Mouse (Mus musculus) ES-Bruce4 (cell line): Measurements from ENCODE around the gene Pla2g10. TPM values are rescaled to one million over a fixed set of nuclear protein-coding genes. Genes with fewer than 3 reads are reported as not detected.

Source experiments
- H3K27ac ChIP-seq: 2 replicates; pipeline ENCODE4 v1.5.1; 2012; ENCODE audit warnings: low read length, inconsistent platforms; ENCODE audit not compliant: insufficient read depth
- H3K27me3 ChIP-seq: 2 replicates; pipeline ENCODE4 v1.6.1; 2012; ENCODE audit warnings: mild to moderate bottlenecking, low read length, inconsistent platforms; ENCODE audit not compliant: control insufficient read depth, poor library complexity, insufficient read depth, severe bottlenecking
- H3K36me3 ChIP-seq: 2 replicates; pipeline ENCODE4 v1.6.1; 2012; ENCODE audit warnings: inconsistent platforms, mild to moderate bottlenecking, low read length, moderate library complexity; ENCODE audit not compliant: control insufficient read depth, poor library complexity, insufficient read depth, severe bottlenecking
- H3K4me1 ChIP-seq: one replicate; pipeline ENCODE4 v1.8.1; 2011; ENCODE audit warnings: low read length; ENCODE audit not compliant: control insufficient read depth, insufficient read depth
- H3K4me3 ChIP-seq: 2 replicates; pipeline ENCODE4 v1.5.1; 2011; ENCODE audit warnings: low read depth, mild to moderate bottlenecking, low read length
- H3K9ac ChIP-seq: 2 replicates; pipeline ENCODE4 v1.6.1; 2012; ENCODE audit warnings: low read depth, mild to moderate bottlenecking, inconsistent platforms; ENCODE audit not compliant: poor library complexity, severe bottlenecking
- H3K9me3 ChIP-seq: replicated peaks from 2 replicates; pipeline ENCODE4 v1.6.1; 2012; ENCODE audit warnings: mild to moderate bottlenecking, low read length, inconsistent platforms; ENCODE audit not compliant: control insufficient read depth, poor library complexity, insufficient read depth, severe bottlenecking
- CTCF ChIP-seq: IDR thresholded peaks from one replicate; pipeline ENCODE4 v1.8.1; 2011; ENCODE audit warnings: low read depth, low read length
- EP300 ChIP-seq: IDR thresholded peaks from 2 replicates; pipeline ENCODE4 v1.6.1; 2011; ENCODE audit warnings: low read depth, low read length; ENCODE audit not compliant: insufficient read depth
- POLR2A ChIP-seq: IDR thresholded peaks from one replicate; pipeline ENCODE4 v1.8.1; 2011; ENCODE audit warnings: low read length; ENCODE audit not compliant: insufficient read depth
- polyA plus RNA-seq: library from polyadenylated mRNA; stranded (reverse); fragments of >200 nt; gene quantifications from 2 replicates; pipeline ENCODE4 v1.2.4, GENCODE M21; 2011; ENCODE audit warnings: low read depth; ENCODE audit not compliant: missing spikeins, insufficient read depth, insufficient read length

Pla2g10 gene
- polyA plus RNA-seq, 1 experiment: 7.8 TPM

GRCm38 (mm10) chr16:13735977-13736376 lies 5.2 kb upstream of the Pla2g10 start:
- Histone ChIP-seq H3K4me1 (peaks cover 7% of the 10 kb centered on the region), H3K4me3 (no peak overlapping the region), H3K36me3 (no peaks in the 10 kb centered on the region; the same call in 1 of the 2 replicates), H3K9ac (no peak overlapping the region), H3K27me3 (no peaks in the 10 kb centered on the region), H3K9me3 (no peaks in the 10 kb centered on the region), H3K27ac (no peak overlapping the region)
- TF ChIP-seq CTCF (no peak), POLR2A (no peak), EP300 (no peak)

- Histone ChIP-seq H3K27me3 (no peaks in the 10 kb centered on the region), H3K27ac (no peak overlapping the region), H3K4me1 (peaks cover 2% of the 10 kb centered on the region), H3K9me3 (no peaks in the 10 kb centered on the region), H3K4me3 (no peak overlapping the region), H3K36me3 (no peaks in the 10 kb centered on the region; the same call in 1 of the 2 replicates), H3K9ac (no peak overlapping the region)
- TF ChIP-seq CTCF (peak; percentile 87), POLR2A (no peak), EP300 (0 out of 2 replicates have a peak, but pooled peaks have one; percentile 3)
Observed at GRCm38 (mm10) chr16:13733518-13734137, 2.8 kb upstream of the Pla2g10 start.

- no peaks in the 10 kb centered on the region for H3K27me3 ChIP-seq
- no peak overlapping the region for H3K4me3 ChIP-seq
- no peak overlapping the region for H3K9ac ChIP-seq
- no peaks in the 10 kb centered on the region for H3K36me3 ChIP-seq
- no peaks in the 10 kb centered on the region for H3K9me3 ChIP-seq
- TF ChIP-seq EP300 (0 out of 2 replicates have a peak, but pooled peaks have one; percentile 43), CTCF (no peak)
- 0 out of 2 replicates have a peak overlapping the region, but pooled peaks have one; percentile 15 for H3K27ac ChIP-seq
- H3K4me1 ChIP-seq: peaks cover 3% of the 10 kb centered on the region
Observed at GRCm38 (mm10) chr16:13732786-13733185, 2.0 kb upstream of the Pla2g10 start.

- Histone ChIP-seq H3K9me3 (no peaks in the 10 kb centered on the region), H3K9ac (no peak overlapping the region)
- no peak for TF ChIP-seq POLR2A
- TF ChIP-seq EP300: no peak
- no peak for TF ChIP-seq CTCF
Observed at GRCm38 (mm10) chr16:13729428-13729827, 1.4 kb downstream of the Pla2g10 start.

GRCm38 (mm10) chr16:13727811-13728335 lies 2.9 kb downstream of the Pla2g10 start:
- no peak overlapping the region for H3K27ac ChIP-seq
- peaks cover 5% of the 10 kb centered on the region for H3K4me1 ChIP-seq
- H3K9ac ChIP-seq: no peak overlapping the region
- no peaks in the 10 kb centered on the region for H3K9me3 ChIP-seq
- no peaks in the 10 kb centered on the region for H3K27me3 ChIP-seq
- TF ChIP-seq EP300 (no peak), POLR2A (no peak), CTCF (no peak)
- no peak overlapping the region for H3K4me3 ChIP-seq
- no peaks in the 10 kb centered on the region for H3K36me3 ChIP-seq

More at GRCm38 (mm10) chr16:13729428-13729827, 1.4 kb downstream of the Pla2g10 start:
- Histone ChIP-seq H3K36me3 (no peaks in the 10 kb centered on the region), H3K27me3 (no peaks in the 10 kb centered on the region), H3K27ac (no peak overlapping the region), H3K4me1 (peaks cover 4% of the 10 kb centered on the region), H3K4me3 (0 out of 2 replicates have a peak overlapping the region, but pooled peaks have one; percentile 1)

GRCm38 (mm10) chr16:13722937-13723336 lies 7.8 kb downstream of the Pla2g10 start:
- TF ChIP-seq EP300 (no peak), CTCF (no peak), POLR2A (no peak)
- Histone ChIP-seq H3K36me3 (no peaks in the 10 kb centered on the region), H3K4me3 (no peak overlapping the region), H3K27me3 (no peaks in the 10 kb centered on the region), H3K27ac (no peak overlapping the region), H3K9ac (no peak overlapping the region), H3K9me3 (no peaks in the 10 kb centered on the region), H3K4me1 (peaks cover 4% of the 10 kb centered on the region)
